Mouse (Mus musculus) G1E (cell line): ENCODE measurements around the gene Acaa1a. TPM values are rescaled to one million over a fixed set of nuclear protein-coding genes. Genes with fewer than 3 reads are reported as not detected.

Experiments used
- ATAC-seq: 2 replicates; pipeline ENCODE4 v1.8.0; 2016; ENCODE audit warnings: mild to moderate bottlenecking; ENCODE audit not compliant: insufficient number of reproducible peaks, poor library complexity, low FRiP score, severe bottlenecking; ENCODE audit errors: extremely low read depth
- DNase-seq: peaks from one replicate; pipeline ENCODE4 v3.0.0; 2012; ENCODE audit warnings: low spot score
- H3K27me3 ChIP-seq: 2 replicates; pipeline ENCODE4 v1.6.1; 2012; ENCODE audit warnings: mild to moderate bottlenecking, low read length, inconsistent platforms; ENCODE audit not compliant: insufficient read depth
- H3K36me3 ChIP-seq: replicated peaks from 2 replicates; pipeline ENCODE3; 2012; ENCODE audit warnings: mild to moderate bottlenecking, inconsistent platforms
- H3K4me1 ChIP-seq: 2 replicates; pipeline ENCODE4 v1.6.1; 2012; ENCODE audit warnings: low read depth, low read length, inconsistent platforms, mixed read lengths; ENCODE audit not compliant: insufficient read depth
- H3K4me3 ChIP-seq: 2 replicates; pipeline ENCODE4 v1.5.1; 2012; ENCODE audit warnings: low read depth, mild to moderate bottlenecking, inconsistent platforms, low read length, moderate library complexity, mixed read lengths
- H3K9me3 ChIP-seq: replicated peaks from 2 replicates; pipeline ENCODE4 v1.6.1; 2012; ENCODE audit warnings: inconsistent platforms
- CTCF ChIP-seq: IDR thresholded peaks from 2 replicates; pipeline ENCODE4 v1.5.1; 2012; ENCODE audit warnings: low read depth, low read length, inconsistent platforms, mixed read lengths
- GATA1 ChIP-seq: IDR thresholded peaks from 2 replicates; pipeline ENCODE4 v1.6.1; 2012; ENCODE audit warnings: borderline replicate concordance, low read length, inconsistent platforms, mixed read lengths
- GATA2 ChIP-seq: IDR thresholded peaks from 2 replicates; pipeline ENCODE4 v1.6.1; 2012; ENCODE audit warnings: low read depth, low read length, inconsistent platforms, borderline replicate concordance
- POLR2AphosphoS5 ChIP-seq: IDR thresholded peaks from 2 replicates; pipeline ENCODE4 v1.6.1; 2012; ENCODE audit warnings: low read depth, low read length, inconsistent platforms; ENCODE audit not compliant: insufficient replicate concordance
- TAL1 ChIP-seq: conservative IDR thresholded peaks from 2 replicates; pipeline ENCODE4 v1.6.1; 2012; ENCODE audit warnings: low read depth, low read length, inconsistent platforms, mixed read lengths
- polyA plus RNA-seq: library from polyadenylated mRNA; stranded (reverse); fragments of >175 nt; gene quantifications from 2 replicates; pipeline ENCODE4 v1.2.3, GENCODE M21; 2012
- total RNA-seq, 2 experiments: library from RNA; stranded (forward) in 1 of 2; stranded (reverse) in 1 of 2; fragments of 200-1000 nt in 1 of 2; fragments of >200 nt in 1 of 2; fragmentation: Nextera tagmentation in 1 of 2; gene quantifications; 2 replicates each; pipeline ENCODE4 v1.2.3; 2014 to 2017

The Acaa1a gene
- total and polyA plus RNA-seq, 3 experiments = 18.1 to 53.4 (median 31.9) TPM

DNA sequence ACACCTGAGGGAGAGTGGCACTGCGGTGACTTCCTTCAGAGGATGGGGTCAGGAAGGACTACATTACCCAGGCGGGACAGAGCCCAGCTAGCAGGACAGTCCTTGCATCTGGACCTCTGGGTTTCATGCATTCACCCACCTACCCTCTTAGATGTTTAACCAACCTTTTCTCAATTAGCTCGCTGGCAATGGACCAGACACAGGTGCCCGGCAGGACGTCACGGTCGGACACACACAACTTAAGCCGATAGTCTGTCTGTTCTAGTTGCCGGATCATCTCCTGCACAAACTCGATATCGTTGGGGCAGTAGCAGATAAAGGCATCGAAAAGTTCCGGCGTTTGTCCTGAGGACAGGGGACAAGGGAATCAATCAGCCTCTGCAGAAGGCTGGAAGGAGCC is 1.6 kb upstream of the Acaa1a start:
- H3K36me3 ChIP-seq = peaks cover 41% of the 10 kb centered on the region
- TF ChIP-seq POLR2AphosphoS5 = no peak
- TF ChIP-seq GATA2 = no peak
- TF ChIP-seq CTCF = no peak
- no peak for TF ChIP-seq GATA1
- no peak for TF ChIP-seq TAL1
- no peak overlapping the region for H3K4me3 ChIP-seq
- DNase-seq (no peak), ATAC-seq (no peak)
- H3K27me3 ChIP-seq = peaks cover 4% of the 10 kb centered on the region; the same call in 1 of the 2 replicates
- H3K4me1 ChIP-seq = peaks cover 58% of the 10 kb centered on the region
- H3K9me3 ChIP-seq = no peaks in the 10 kb centered on the region

DNA sequence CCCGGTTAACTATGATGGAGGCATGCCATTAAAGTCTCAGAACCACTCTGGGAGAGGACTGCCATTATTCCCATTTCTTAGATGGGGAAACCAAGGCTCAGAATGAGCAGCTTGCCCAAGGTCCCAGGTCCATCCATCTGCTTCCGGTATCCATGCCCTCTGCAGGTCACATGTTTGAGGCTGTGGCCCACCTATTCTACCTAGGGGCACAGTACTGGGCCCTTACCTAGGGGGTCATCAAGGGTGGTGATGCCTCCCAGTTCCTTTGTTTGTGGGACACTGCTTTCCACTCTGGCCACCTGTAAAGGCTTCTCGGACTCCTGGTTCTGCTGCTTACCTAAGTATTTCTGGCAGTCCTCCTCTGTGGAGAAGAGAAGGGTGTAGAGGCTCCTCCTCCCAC is 1.1 kb upstream of the Acaa1a start:
- peaks cover 63% of the 10 kb centered on the region for H3K4me1 ChIP-seq
- H3K36me3 ChIP-seq = peaks cover 46% of the 10 kb centered on the region
- no peaks in the 10 kb centered on the region for H3K9me3 ChIP-seq
- DNase-seq = no peak
- peaks cover 4% of the 10 kb centered on the region; the same call in 1 of the 2 replicates for H3K27me3 ChIP-seq
- H3K4me3 ChIP-seq = no peak overlapping the region; the same call in 1 of the 2 replicates
- TF ChIP-seq GATA1 (no peak), TAL1 (no peak), GATA2 (no peak), POLR2AphosphoS5 (no peak), CTCF (no peak)
- ATAC-seq = no peak

DNA sequence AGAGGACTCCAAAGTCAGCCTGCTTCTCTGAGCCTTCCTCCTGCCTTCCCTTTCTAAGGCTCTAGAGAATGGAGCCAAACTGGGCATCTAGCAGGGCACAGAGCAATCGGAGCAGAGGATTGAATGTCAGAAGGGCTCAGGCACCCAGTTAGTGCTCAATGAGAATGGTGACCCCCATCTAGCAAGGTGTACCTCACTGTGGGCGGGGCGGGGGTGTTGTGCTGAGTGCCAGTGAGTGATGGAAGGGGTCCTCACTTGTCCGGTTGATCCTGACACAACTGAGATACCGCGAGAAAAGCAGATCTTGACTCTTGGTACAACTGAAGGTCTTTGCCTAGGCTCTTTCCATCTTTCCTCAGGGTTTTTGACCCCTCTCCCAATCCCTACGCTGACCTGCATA is 370 bp upstream of the Acaa1a start:
- no peak for DNase-seq
- H3K4me1 ChIP-seq = peaks cover 63% of the 10 kb centered on the region
- TF ChIP-seq CTCF (no peak), GATA1 (no peak), TAL1 (no peak), POLR2AphosphoS5 (no peak), GATA2 (no peak)
- peaks cover 53% of the 10 kb centered on the region for H3K36me3 ChIP-seq
- peaks cover 4% of the 10 kb centered on the region; the same call in 1 of the 2 replicates for H3K27me3 ChIP-seq
- no peak for ATAC-seq
- no peaks in the 10 kb centered on the region for H3K9me3 ChIP-seq
- H3K4me3 ChIP-seq = peak overlapping the region; percentile 82

DNA sequence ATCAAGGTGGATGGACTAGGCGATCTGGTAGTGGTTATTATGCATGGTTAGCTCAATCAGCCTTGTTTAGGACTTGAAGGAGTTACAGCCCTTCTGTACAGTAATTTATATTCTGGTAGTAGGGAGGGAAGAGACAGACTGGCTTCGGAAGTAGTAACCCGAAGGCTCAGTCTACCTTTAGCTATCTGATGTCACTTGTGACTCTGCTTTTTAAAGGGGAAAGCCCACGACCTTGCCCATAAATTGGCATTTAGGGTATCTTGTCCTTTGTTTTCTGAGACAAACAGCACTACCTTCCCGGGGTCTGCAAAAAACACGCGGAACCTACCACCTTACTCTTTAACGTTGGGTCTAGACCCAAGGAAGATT is 720 bp downstream of the Acaa1a start:
- TF ChIP-seq CTCF = no peak
- H3K4me3 ChIP-seq = peak overlapping the region; percentile 82
- peaks cover 63% of the 10 kb centered on the region for H3K36me3 ChIP-seq
- H3K9me3 ChIP-seq = no peaks in the 10 kb centered on the region
- H3K27me3 ChIP-seq = no peaks in the 10 kb centered on the region
- ATAC-seq = no peak
- peaks cover 57% of the 10 kb centered on the region for H3K4me1 ChIP-seq
- DNase-seq = no peak

DNA sequence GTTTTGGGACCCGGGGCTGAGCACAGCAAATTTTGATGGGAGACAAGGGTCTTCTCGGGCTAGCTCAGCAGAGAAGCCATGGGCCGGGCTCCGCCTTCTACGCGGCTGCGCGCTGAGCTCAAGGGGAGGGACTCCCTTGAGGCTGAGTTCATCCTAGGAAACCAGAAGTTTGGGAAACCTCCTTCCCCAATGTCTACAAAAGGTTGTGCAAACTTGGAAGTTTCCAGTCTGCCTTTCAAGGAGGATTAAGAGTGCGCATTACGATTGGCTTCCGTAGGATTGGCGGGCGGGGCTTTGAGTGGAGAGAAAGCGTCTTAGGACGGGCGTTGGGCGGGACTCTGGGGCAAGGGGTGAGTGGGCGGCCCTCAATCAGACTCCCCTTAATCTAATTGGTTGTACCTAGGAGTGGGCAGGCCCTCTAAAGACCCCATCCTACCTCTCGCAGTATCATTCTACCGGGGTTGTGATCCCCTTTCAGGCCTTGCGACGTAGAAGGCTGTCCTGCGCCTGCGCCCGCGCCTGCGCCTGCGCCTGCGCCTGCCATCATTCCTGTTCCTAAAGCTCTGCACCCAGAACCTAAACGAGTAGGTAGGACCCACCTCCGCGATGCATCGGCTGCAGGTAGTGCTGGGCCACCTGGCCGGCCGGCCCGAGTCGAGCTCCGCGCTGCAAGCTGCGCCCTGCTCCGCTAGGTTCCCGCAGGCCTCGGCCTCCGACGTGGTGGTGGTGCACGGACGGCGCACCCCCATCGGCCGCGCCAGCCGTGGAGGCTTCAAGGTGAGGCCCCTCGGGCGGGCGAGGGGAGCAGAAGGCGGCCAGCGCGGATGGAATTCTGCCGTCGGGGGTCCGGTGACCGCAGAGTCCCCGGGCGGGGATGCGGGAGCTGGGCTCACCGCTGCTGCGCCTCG is 1.7 kb downstream of the Acaa1a start, which contains the start of gene Myd88:
Myd88 (minus strand) TSS at position 503 of the 908 bp plus-strand sequence.
- H3K4me3 ChIP-seq = peak within 1 kb of the TSS; percentile 82
- peak; percentile 95 for ATAC-seq

DNA sequence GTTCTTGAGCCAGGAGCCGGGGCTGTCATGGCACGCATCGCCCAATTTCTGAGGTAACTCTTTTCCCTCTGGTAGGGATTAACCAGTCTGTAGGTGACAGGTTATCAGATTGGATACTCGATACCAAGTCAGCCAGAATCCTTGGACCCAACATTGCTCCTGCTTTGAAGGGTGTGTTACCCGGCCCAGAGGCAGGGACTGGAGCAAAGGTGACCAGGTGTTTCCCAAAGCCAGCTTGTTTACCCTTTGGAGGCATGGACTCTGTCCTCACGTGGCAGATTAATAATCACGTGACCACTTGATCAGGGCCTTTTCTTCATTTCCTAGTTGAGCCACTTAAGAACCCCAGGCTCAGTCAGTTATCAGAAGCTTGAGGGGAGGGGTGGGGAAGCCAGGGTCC is 3.3 kb downstream of the Acaa1a start:
- Histone ChIP-seq H3K4me1 (peaks cover 49% of the 10 kb centered on the region), H3K27me3 (no peaks in the 10 kb centered on the region), H3K36me3 (peaks cover 63% of the 10 kb centered on the region), H3K9me3 (no peaks in the 10 kb centered on the region), H3K4me3 (no peak overlapping the region)
- no peak for ATAC-seq
- TF ChIP-seq CTCF (no peak), TAL1 (no peak), GATA2 (no peak), POLR2AphosphoS5 (no peak), GATA1 (no peak)
- DNase-seq = no peak

More for the DNA sequence above, 1.7 kb downstream of the Acaa1a start, which contains the start of gene Myd88:
- H3K27me3 ChIP-seq = no peaks in the 10 kb centered on the region
- peaks cover 64% of the 10 kb centered on the region for H3K36me3 ChIP-seq
- TF ChIP-seq GATA1 = no peak
- H3K4me1 ChIP-seq = peaks cover 57% of the 10 kb centered on the region
- H3K9me3 ChIP-seq = no peaks in the 10 kb centered on the region
- peak; percentile 99 for DNase-seq

DNA sequence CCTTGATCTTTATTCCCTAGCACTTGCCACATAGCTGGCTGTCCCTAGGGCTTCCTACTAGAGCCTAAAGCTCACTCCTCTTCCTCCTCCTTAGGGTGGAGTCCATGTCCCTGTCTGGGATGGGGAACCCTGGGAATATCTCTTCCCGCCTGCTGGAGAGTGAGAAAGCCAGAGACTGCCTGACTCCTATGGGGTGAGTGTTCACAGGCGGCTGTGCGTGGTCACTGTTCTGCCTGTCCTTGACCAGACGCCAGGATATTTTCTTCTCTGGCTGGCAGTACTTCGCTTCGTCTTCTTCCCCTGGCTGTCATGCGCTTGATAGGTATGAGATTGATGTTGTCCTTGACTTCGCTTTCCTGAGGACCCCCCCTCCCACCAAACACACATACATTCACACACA is 6.9 kb downstream of the Acaa1a start:
- Histone ChIP-seq H3K4me1 (peaks cover 20% of the 10 kb centered on the region), H3K27me3 (no peaks in the 10 kb centered on the region), H3K4me3 (no peak overlapping the region), H3K36me3 (peaks cover 81% of the 10 kb centered on the region), H3K9me3 (no peaks in the 10 kb centered on the region)
- TF ChIP-seq GATA2 (no peak), CTCF (no peak), TAL1 (no peak), GATA1 (no peak), POLR2AphosphoS5 (no peak)
- DNase-seq = no peak
- ATAC-seq = no peak
